Mouse (Mus musculus) neural tube, embryonic 12.5 days (tissue): Measurements from ENCODE around the gene Psma1. TPM values are rescaled to one million over a fixed set of nuclear protein-coding genes. Genes with fewer than 3 reads are reported as not detected.
A peak's percentile ranks its signal among the peaks of the same experiment; 100 is the strongest.

Experiments used
- ATAC-seq: fragments of 200-750 bp; cut with Nextera tagmentation; 2 replicates; pipeline ENCODE4 v1.8.0; 2017; ENCODE audit warnings: low read depth, mild to moderate bottlenecking, moderate TSS enrichment, moderate library complexity; ENCODE audit not compliant: low FRiP score
- H3K27ac ChIP-seq: fragments of 300-500 bp; sonication (generic); 2 replicates; pipeline ENCODE4 v1.5.1; 2016
- H3K27me3 ChIP-seq: fragments of 300-500 bp; sonication (generic); replicated peaks from 2 replicates; pipeline ENCODE4 v1.6.1; 2016; ENCODE audit warnings: mild to moderate bottlenecking
- H3K36me3 ChIP-seq: fragments of 300-500 bp; sonication (generic); 2 replicates; pipeline ENCODE4 v1.6.1; 2016; ENCODE audit warnings: mild to moderate bottlenecking
- H3K4me1 ChIP-seq: fragments of 300-500 bp; sonication (generic); 2 replicates; pipeline ENCODE4 v1.6.1; 2016
- H3K4me2 ChIP-seq: fragments of 300-500 bp; sonication (generic); replicated peaks from 2 replicates; pipeline ENCODE4 v1.6.1; 2016; ENCODE audit warnings: mild to moderate bottlenecking
- H3K4me3 ChIP-seq: fragments of 300-500 bp; sonication (generic); 2 replicates; pipeline ENCODE4 v1.5.1; 2016
- H3K9ac ChIP-seq: fragments of 300-500 bp; sonication (generic); 2 replicates; pipeline ENCODE4 v1.6.1; 2016; ENCODE audit warnings: mild to moderate bottlenecking
- H3K9me3 ChIP-seq: fragments of 300-500 bp; sonication (generic); 2 replicates; pipeline ENCODE4 v1.6.1; 2016; ENCODE audit warnings: mild to moderate bottlenecking
- WGBS: fragments of 180-500 bp; shearing (Covaris S2); methylation state at CpG from one replicate; pipeline ENCODE4 v1.1.7; 2016; 5-methylcytosine and 5-hydroxymethylcytosine counted together
- polyA plus RNA-seq: library from polyadenylated mRNA; unstranded; fragments of >200 nt; fragmentation: Nextera tagmentation; extraction: Ambion mirVana; gene quantifications from 2 replicates; pipeline ENCODE4 v1.2.1, GENCODE M21; 2016

Gene Psma1
- polyA plus RNA-seq, 1 experiment from 2014 or later = 370 TPM

DNA sequence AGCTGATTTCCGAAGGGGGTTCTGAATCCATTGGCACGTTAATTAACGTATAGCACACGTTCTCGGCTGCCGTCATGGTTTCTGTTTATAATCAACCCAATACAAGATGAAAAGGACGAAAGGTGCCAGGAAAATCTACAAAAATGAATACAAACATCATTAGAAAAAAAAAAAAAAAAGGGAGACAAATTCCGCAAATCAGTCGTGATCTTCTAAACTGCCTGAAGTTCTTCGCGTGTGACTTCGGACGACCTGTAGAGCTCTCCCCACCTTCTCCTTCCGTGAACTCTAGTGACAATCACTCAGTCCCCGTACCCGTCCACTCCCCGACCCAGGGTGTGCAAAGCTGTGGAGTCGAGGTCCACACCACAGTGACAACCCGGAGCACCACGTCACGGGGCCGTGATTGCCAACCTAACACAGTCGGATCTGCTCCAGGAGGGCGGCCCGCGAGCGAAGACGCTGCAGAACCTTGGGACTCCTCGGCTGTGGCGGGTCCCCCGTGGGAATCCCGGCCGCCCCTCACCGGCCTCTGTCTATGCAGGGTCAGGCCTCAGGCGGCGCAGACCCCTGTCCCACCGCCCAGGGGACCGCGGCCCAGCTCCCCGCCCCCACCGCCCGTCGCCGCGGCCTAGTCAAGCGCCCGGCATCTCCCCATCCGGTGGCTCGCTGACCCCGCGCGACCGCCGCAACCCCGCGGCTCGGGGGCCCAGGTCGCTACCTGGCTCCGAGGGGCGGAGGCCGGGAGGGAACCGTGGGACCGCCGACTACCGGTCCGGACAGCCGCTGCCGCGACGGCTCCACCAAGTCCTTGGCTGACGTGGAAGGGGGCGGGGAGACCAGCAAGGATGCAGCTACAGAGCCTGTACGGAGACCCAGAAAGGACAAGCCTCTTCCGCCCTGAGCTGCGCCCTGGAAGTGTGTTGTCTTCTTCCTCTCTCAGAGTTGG is 21.8 kb downstream of the Psma1 start, which contains the start of gene Copb1:
Gene Copb1, minus strand, starts transcription at position 827 of the 949 bp plus-strand sequence.
- Histone ChIP-seq H3K9me3 (no peaks in the 10 kb centered on the region), H3K4me3 (peak within 1 kb of the TSS; percentile 97), H3K4me2 (peak within 1 kb of the TSS; percentile 76), H3K27me3 (no peaks in the 10 kb centered on the region), H3K36me3 (peaks cover 23% of the 10 kb centered on the region), H3K27ac (peak within 1 kb of the TSS; percentile 57; the same call in 1 of the 2 replicates), H3K9ac (peak within 1 kb of the TSS; percentile 96), H3K4me1 (no peaks in the 10 kb centered on the region)
- peak; percentile 99 for ATAC-seq
- WGBS = 2% methylated on average over 75 of the region's 75 CpGs

GRCm38 (mm10) chr7:114251684-114252083 is 24.2 kb downstream of the Psma1 start:
- 90% methylated on average over 3 of the region's 3 CpGs for WGBS
- no peaks in the 10 kb centered on the region for H3K9me3 ChIP-seq
- no peak for ATAC-seq
- no peak overlapping the region for H3K27ac ChIP-seq
- no peaks in the 10 kb centered on the region for H3K4me1 ChIP-seq
- H3K4me3 ChIP-seq = no peak overlapping the region
- H3K36me3 ChIP-seq = peaks cover 40% of the 10 kb centered on the region
- no peaks in the 10 kb centered on the region for H3K27me3 ChIP-seq
- no peak overlapping the region for H3K9ac ChIP-seq
- no peak overlapping the region for H3K4me2 ChIP-seq

- no peaks in the 10 kb centered on the region for H3K4me1 ChIP-seq
- peaks cover 61% of the 10 kb centered on the region for H3K36me3 ChIP-seq
- WGBS = 90% methylated on average over 7 of the region's 7 CpGs
Measured at GRCm38 (mm10) chr7:114233980-114234379, 41.9 kb downstream of the Psma1 start.

GRCm38 (mm10) chr7:114232982-114233381 is 42.9 kb downstream of the Psma1 start:
- 93% methylated on average over 7 of the region's 7 CpGs for WGBS
- peaks cover 60% of the 10 kb centered on the region for H3K36me3 ChIP-seq
- no peak for ATAC-seq

More at GRCm38 (mm10) chr7:114233980-114234379, 41.9 kb downstream of the Psma1 start:
- no peak overlapping the region for H3K4me2 ChIP-seq
- no peak overlapping the region for H3K9ac ChIP-seq
- no peak overlapping the region for H3K4me3 ChIP-seq
- no peaks in the 10 kb centered on the region for H3K9me3 ChIP-seq
- no peak overlapping the region for H3K27ac ChIP-seq
- no peaks in the 10 kb centered on the region for H3K27me3 ChIP-seq
- ATAC-seq = no peak

GRCm38 (mm10) chr7:114231857-114232256 is 44.1 kb downstream of the Psma1 start:
- Histone ChIP-seq H3K4me3 (no peak overlapping the region), H3K36me3 (peaks cover 58% of the 10 kb centered on the region), H3K4me1 (no peaks in the 10 kb centered on the region), H3K9me3 (no peaks in the 10 kb centered on the region), H3K27ac (no peak overlapping the region), H3K27me3 (no peaks in the 10 kb centered on the region), H3K9ac (no peak overlapping the region), H3K4me2 (no peak overlapping the region)
- ATAC-seq = no peak
- WGBS = 95% methylated on average over 3 of the region's 3 CpGs

More at GRCm38 (mm10) chr7:114232982-114233381, 42.9 kb downstream of the Psma1 start:
- no peaks in the 10 kb centered on the region for H3K27me3 ChIP-seq
- H3K4me2 ChIP-seq = no peak overlapping the region
- no peaks in the 10 kb centered on the region for H3K9me3 ChIP-seq
- H3K4me1 ChIP-seq = no peaks in the 10 kb centered on the region
- H3K4me3 ChIP-seq = no peak overlapping the region
- no peak overlapping the region for H3K27ac ChIP-seq
- H3K9ac ChIP-seq = no peak overlapping the region

DNA sequence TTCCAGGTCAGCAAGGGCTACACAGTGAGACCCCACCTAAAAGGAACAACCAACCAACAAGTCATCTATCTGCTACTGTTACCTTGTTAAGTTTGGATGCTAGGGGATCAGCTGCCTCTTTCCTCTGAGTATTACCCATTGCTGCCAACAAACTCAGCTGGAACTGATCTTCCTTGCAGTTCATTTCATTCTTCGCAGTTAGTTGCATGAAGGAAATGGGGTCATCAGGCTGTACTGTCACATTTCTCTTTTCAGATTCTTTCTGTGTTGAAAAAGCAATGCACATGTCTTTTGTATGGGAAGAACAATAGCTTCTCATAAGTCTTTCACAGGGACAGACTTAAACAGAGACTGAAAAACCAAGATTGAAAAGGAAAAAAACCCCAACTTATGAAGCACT is 49.4 kb downstream of the Psma1 start:
- no peak for ATAC-seq
- H3K27ac ChIP-seq = no peak overlapping the region
- no peak overlapping the region for H3K9ac ChIP-seq
- H3K4me1 ChIP-seq = no peaks in the 10 kb centered on the region
- no peaks in the 10 kb centered on the region for H3K9me3 ChIP-seq
- peaks cover 47% of the 10 kb centered on the region for H3K36me3 ChIP-seq
- WGBS = 83% methylated on average over 1 of the region's 1 CpGs
- no peak overlapping the region for H3K4me2 ChIP-seq
- no peak overlapping the region for H3K4me3 ChIP-seq
- H3K27me3 ChIP-seq = no peaks in the 10 kb centered on the region

GRCm38 (mm10) chr7:114220433-114220832 is 55.5 kb downstream of the Psma1 start:
- Histone ChIP-seq H3K4me1 (no peaks in the 10 kb centered on the region), H3K9ac (no peak overlapping the region), H3K4me2 (no peak overlapping the region), H3K4me3 (no peak overlapping the region), H3K27ac (no peak overlapping the region), H3K9me3 (no peaks in the 10 kb centered on the region), H3K36me3 (peaks cover 45% of the 10 kb centered on the region), H3K27me3 (no peaks in the 10 kb centered on the region)
- 90% methylated on average over 4 of the region's 4 CpGs for WGBS
- ATAC-seq = no peak

DNA sequence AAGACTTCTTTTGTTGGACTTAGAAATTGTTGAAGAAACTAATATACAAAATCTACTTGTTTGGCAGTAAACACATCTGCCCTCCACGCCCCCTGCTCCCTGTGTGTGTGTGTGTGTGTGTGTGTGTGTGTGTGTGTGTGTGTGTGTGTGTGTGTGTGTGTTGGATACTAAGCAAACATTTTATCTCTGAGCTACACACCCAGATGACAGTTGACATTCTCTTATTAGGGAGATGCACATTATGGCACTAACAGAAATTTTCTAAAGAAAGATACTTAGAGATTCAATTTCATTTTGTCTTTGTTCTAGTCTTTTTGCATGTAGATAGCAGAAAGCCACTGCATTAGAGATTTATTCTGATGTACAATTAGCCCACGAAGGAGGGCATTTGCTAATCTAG is 59.0 kb downstream of the Psma1 start:
- no peak overlapping the region for H3K27ac ChIP-seq
- no peak for ATAC-seq
- no peak overlapping the region for H3K9ac ChIP-seq
- no peak overlapping the region for H3K4me3 ChIP-seq
- no peaks in the 10 kb centered on the region for H3K4me1 ChIP-seq
- no peak overlapping the region for H3K4me2 ChIP-seq
- H3K36me3 ChIP-seq = peaks cover 52% of the 10 kb centered on the region
- no peaks in the 10 kb centered on the region for H3K27me3 ChIP-seq
- 95% methylated on average over 2 of the region's 2 CpGs for WGBS
- no peaks in the 10 kb centered on the region for H3K9me3 ChIP-seq

Other genes with a start within 250 kb of the Psma1 start
- 20.6 and 20.7 TPM in 2 replicates for gene Rras2, start 158.3 kb downstream of the Psma1 start, polyA plus RNA-seq
- gene Copb1, start 21.4 kb downstream of the Psma1 start, polyA plus RNA-seq = 97.3 and 107 TPM in 2 replicates
- gene Pde3b, start 139.2 kb upstream of the Psma1 start, polyA plus RNA-seq = 8.7 and 9.1 TPM in 2 replicates